Mouse (Mus musculus): ENCODE results near the gene Spata2. TPM values are rescaled to one million over a fixed set of nuclear protein-coding genes. Genes with fewer than 3 reads are reported as not detected.

The Spata2 gene
- total and polyA plus RNA-seq, 3 experiments = 15.4 to 15.6 (median 15.5) TPM

DNA sequence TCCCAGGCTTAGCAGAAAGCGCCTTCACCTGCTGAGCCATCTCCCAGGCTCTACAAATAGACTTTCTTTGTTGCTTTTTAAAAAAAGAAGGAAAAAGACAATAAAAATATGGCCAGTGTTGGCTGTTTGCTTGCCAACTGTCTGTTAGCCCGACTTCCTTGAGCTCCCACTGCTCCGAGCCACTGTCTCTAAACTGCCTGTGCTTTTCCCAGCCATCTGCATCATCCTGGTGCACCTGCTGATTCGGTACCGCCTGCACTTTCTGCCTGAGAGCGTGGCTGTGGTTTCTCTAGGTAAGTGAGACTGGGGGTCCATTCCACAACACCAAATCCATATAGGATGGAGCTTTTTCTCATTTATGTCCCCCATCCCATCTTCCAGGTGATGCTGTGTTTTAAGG is 58.1 kb downstream of the Spata2 start:
- DNase-seq = no peak
- H3K36me3 ChIP-seq (ENCODE audit: control insufficient read depth, insufficient read depth, low read length) = no peaks in the 10 kb centered on the region
- no peaks in the 10 kb centered on the region for H3K27me3 ChIP-seq (ENCODE audit: control insufficient read depth, insufficient read depth, low read length)
- no peaks in the 10 kb centered on the region for H3K4me1 ChIP-seq (ENCODE audit: control insufficient read depth, insufficient read depth, low read length)
- intact Hi-C loops (cut with DNase I) = no loop called here
- TF ChIP-seq POLR2A (IDR thresholded peaks at IDR 0.05; ENCODE audit: insufficient read depth, low read depth, low read length) (no peak), EP300 (IDR thresholded peaks at IDR 0.05; ENCODE audit: insufficient read depth, low read depth, low read length) (no peak), CTCF (IDR thresholded peaks at IDR 0.05) (no peak)
- no peaks in the 10 kb centered on the region for H3K79me2 ChIP-seq (replicated peaks; ENCODE audit: control insufficient read depth, insufficient read depth, low read length)
- no peak overlapping the region for H3K4me3 ChIP-seq
- no peak overlapping the region for H3K27ac ChIP-seq
- H3K9ac ChIP-seq (ENCODE audit: low read depth, low read length) = no peak overlapping the region
- WGBS = 94% methylated on average over 6 of the region's 6 CpGs

DNA sequence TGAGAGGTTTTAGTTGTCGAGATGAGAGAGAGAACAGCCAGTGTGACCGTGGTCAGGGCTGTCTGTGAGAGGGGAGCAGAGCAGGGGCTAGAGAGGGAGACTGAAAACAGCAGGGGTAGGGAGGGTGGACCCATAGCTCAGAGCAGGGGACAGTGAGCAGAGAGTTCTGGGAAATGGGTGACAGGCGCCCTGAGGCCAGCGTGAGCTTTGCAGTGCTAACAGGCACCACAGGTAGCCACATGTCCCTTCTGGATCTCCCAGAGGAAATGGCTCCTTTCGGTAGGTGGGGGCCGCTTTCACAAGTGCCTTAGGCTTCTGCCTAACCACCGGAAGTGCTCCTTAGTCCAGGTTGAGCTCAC is 61.3 kb downstream of the Spata2 start:
- 71% methylated on average over 7 of the region's 7 CpGs for WGBS
- H3K36me3 ChIP-seq (ENCODE audit: control insufficient read depth, insufficient read depth, low read length) = no peaks in the 10 kb centered on the region
- no peak overlapping the region for H3K9ac ChIP-seq (ENCODE audit: low read depth, low read length)
- intact Hi-C loops (cut with DNase I) = no loop called here
- TF ChIP-seq CTCF (IDR thresholded peaks at IDR 0.05) (no peak), EP300 (IDR thresholded peaks at IDR 0.05; ENCODE audit: insufficient read depth, low read depth, low read length) (no peak), POLR2A (IDR thresholded peaks at IDR 0.05; ENCODE audit: insufficient read depth, low read depth, low read length) (no peak)
- H3K79me2 ChIP-seq (replicated peaks; ENCODE audit: control insufficient read depth, insufficient read depth, low read length) = no peaks in the 10 kb centered on the region
- H3K4me1 ChIP-seq (ENCODE audit: control insufficient read depth, insufficient read depth, low read length) = no peaks in the 10 kb centered on the region
- no peak for DNase-seq
- no peak overlapping the region for H3K4me3 ChIP-seq
- H3K27me3 ChIP-seq (ENCODE audit: control insufficient read depth, insufficient read depth, low read length) = no peaks in the 10 kb centered on the region
- H3K27ac ChIP-seq = no peak overlapping the region

Other genes starting within 250 kb of the Spata2 start
- 10 to 100 TPM; 14.1 to 17.0 TPM for gene B4galt5, start 143.7 kb downstream of the Spata2 start, total RNA-seq (2021)
- gene B4galt5, start 143.7 kb downstream of the Spata2 start, polyA plus RNA-seq (2012; rRNA removed) = 9.4 and 9.8 TPM in 2 replicates
- 10 to 100 TPM; 21.7 to 23.6 TPM for gene Slc9a8, start 71.2 kb downstream of the Spata2 start, total RNA-seq (2021)
- 26.1 and 43.8 TPM in 2 replicates for gene Slc9a8, start 71.2 kb downstream of the Spata2 start, polyA plus RNA-seq (2012; rRNA removed)
- 10 to 100 TPM; 60.4 to 76.7 TPM for gene Rnf114, start 242 bp downstream of the Spata2 start, total RNA-seq (2021)
- gene Rnf114, start 242 bp downstream of the Spata2 start, polyA plus RNA-seq (2012; rRNA removed) = 96.3 and 128 TPM in 2 replicates
- 1 to 10 TPM; 1.6 to 2.0 TPM for gene Snai1, start 45.3 kb upstream of the Spata2 start, total RNA-seq (2021)
- 6.5 and 10.5 TPM in 2 replicates for gene Snai1, start 45.3 kb upstream of the Spata2 start, polyA plus RNA-seq (2012; rRNA removed)
- gene Ube2v1, start 139.2 kb upstream of the Spata2 start, total RNA-seq (2021) = 100 to 1,000 TPM; 118 to 121 TPM
- 98.1 and 101 TPM in 2 replicates for gene Ube2v1, start 139.2 kb upstream of the Spata2 start, polyA plus RNA-seq (2012; rRNA removed)
- gene Gm20431, start 168.6 kb upstream of the Spata2 start, total RNA-seq (2021) = 10 to 100 TPM; 15.6 to 21.0 TPM
- gene Gm20431, start 168.6 kb upstream of the Spata2 start, polyA plus RNA-seq (2012; rRNA removed) = 9.7 and 16.5 TPM in 2 replicates
- gene Cebpb, start 196.0 kb upstream of the Spata2 start, total RNA-seq (2021) = 100 to 1,000 TPM in 1 of 2 experiments, 10 to 100 TPM in 1; 88.1 to 133 TPM
- 30.3 and 77.8 TPM in 2 replicates for gene Cebpb, start 196.0 kb upstream of the Spata2 start, polyA plus RNA-seq (2012; rRNA removed)
- gene Tmem189, start 196.9 kb upstream of the Spata2 start, total RNA-seq (2021) = 10 to 100 TPM; 23.0 to 26.4 TPM
- 53.2 and 58.4 TPM in 2 replicates for gene Tmem189, start 196.9 kb upstream of the Spata2 start, polyA plus RNA-seq (2012; rRNA removed)